ENCODE assay signal across 16 mouse cellular contexts in genomic region chr1:12344726-12345438, GRCm38 (mm10).
A peak's percentile ranks its signal among the peaks of the same experiment; 100 is the strongest.
DNase-seq lines count a peak whose midpoint lies in the region.
"Had no signal": no experiment of that assay in that cellular context is flagged by ENCODE, and none has a peak within 500 bp of the region (broad histone marks: within the 10 kb centered on the region; RNA-seq: fewer than 3 reads in every experiment).

No protein-coding gene starts in this region.

- DNase-seq in heart, postnatal 10 days: peak; percentile 2 to 21
- DNase-seq in heart, postnatal 25 days (ENCODE audit: low spot score): no peak
- DNase-seq in kidney, postnatal 4 days: peak; percentile 52 to 61
- DNase-seq in kidney, adult 8-10 months: no peak
- DNase-seq in ovary, adult 18-20 months (ENCODE audit: low spot score): peak; percentile 1
- DNase-seq in ovary, postnatal 14 days (ENCODE audit: low spot score): no peak
- DNase-seq in ZHBTc4 (ENCODE audit: low read depth, low spot score): peak; percentile 6
- DNase-seq in retina, postnatal 1 day: no peak
- DNase-seq: adrenal gland, postnatal 10 days; cerebellum, adult 11 months; cerebellum, adult 8-10 months; cerebellum, postnatal 14 days; embryo, embryonic 11 days; gastrocnemius, adult 2 months; gastrocnemius, postnatal 25 days; heart, postnatal 36 days had no signal

- intact Hi-C loops in heart, postnatal 10 days (cut with DNase I): no loop called here
- intact Hi-C loops in heart, postnatal 25 days (cut with DNase I): no loop called here

Comparison
In these comparisons a context has a peak if more than half of its experiments do, and no peak if none do; other contexts are left out.
1. DNase-seq: peak in heart, postnatal 10 days (2 of 2), kidney, postnatal 4 days (2 of 2), ovary, adult 18-20 months (single experiment) and ZHBTc4 (single experiment); none in heart, postnatal 25 days (single experiment), kidney, adult 8-10 months (0 of 2), ovary, postnatal 14 days (single experiment) and retina, postnatal 1 day (single experiment).